Mouse (Mus musculus) left cerebral cortex, postnatal 14 days (tissue): Measurements from ENCODE around the gene Atad3a. TPM values are rescaled to one million over a fixed set of nuclear protein-coding genes. Genes with fewer than 3 reads are reported as not detected.
"Not testable (repeated sequence)": the region's sequence is repeated elsewhere in the genome, so short reads cannot be mapped to it uniquely, and the experiment has no call there.

ENCODE experiments used
- DNase-seq, 2 experiments: peaks; one replicate each; pipeline ENCODE4 v3.0.0; 2021 to 2022; ENCODE audit warnings: low spot score in 2 of 2, mixed read lengths in 1 of 2
- intact Hi-C: fragments of 180-260 bp; cut with DNase I; formaldehyde crosslinking; loops from one replicate; pipeline ENCODE4 v1.15.1; 2025
- total RNA-seq, 2 experiments: library from RNA; stranded (reverse); gene quantifications; 2 replicates each; pipeline ENCODE4 v1.2.3; 2021

Gene Atad3a
- total RNA-seq, 2 experiments from 2014 or later: 52.3 to 53.2 TPM

GRCm38 (mm10) chr4:155744474-155744873, 16.4 kb downstream of the Atad3a start:
- no peak for DNase-seq
- intact Hi-C loops: no loop called here

GRCm38 (mm10) chr4:155742684-155743083, 18.2 kb downstream of the Atad3a start:
- no peak for DNase-seq
- intact Hi-C loops: no loop called here

- intact Hi-C loops, DNase-seq: not testable (repeated sequence)
These were observed 20.2 kb downstream of the Atad3a start for GRCm38 (mm10) chr4:155740681-155741080.

GRCm38 (mm10) chr4:155739741-155740636, 20.9 kb downstream of the Atad3a start:
- intact Hi-C loops: no loop called here
- no peak for DNase-seq

- intact Hi-C loops: no loop called here
- DNase-seq: no peak
These were observed 21.7 kb downstream of the Atad3a start for GRCm38 (mm10) chr4:155739152-155739551.

- DNase-seq: peak; percentile 60 to 76
- intact Hi-C loops: no loop called here
These were observed 22.6 kb downstream of the Atad3a start for GRCm38 (mm10) chr4:155738262-155738661.

GRCm38 (mm10) chr4:155736421-155736820, 24.5 kb downstream of the Atad3a start:
- intact Hi-C loops: no loop called here
- no peak for DNase-seq

GRCm38 (mm10) chr4:155735788-155736187, 25.1 kb downstream of the Atad3a start:
- no peak for DNase-seq
- intact Hi-C loops: no loop called here

- intact Hi-C loops: no loop called here
- DNase-seq: peak; percentile 30 to 32
These were observed 25.8 kb downstream of the Atad3a start for GRCm38 (mm10) chr4:155734951-155735702.

GRCm38 (mm10) chr4:155734350-155734941, 26.4 kb downstream of the Atad3a start, which contains the start of gene Tmem240:
Gene Tmem240 (plus strand): TSS chr4:155734800.
- DNase-seq: peak; percentile 87 to 90
- intact Hi-C loops: no loop called here

- intact Hi-C loops: no loop called here
- no peak for DNase-seq
These were observed 27.6 kb downstream of the Atad3a start for GRCm38 (mm10) chr4:155733267-155733666.

- intact Hi-C loops: no loop called here
- no peak for DNase-seq
These were observed 32.9 kb downstream of the Atad3a start for GRCm38 (mm10) chr4:155727993-155728392.

- peak in 1 of 2 experiments; percentile 39 for DNase-seq
- intact Hi-C loops: no loop called here
These were observed 39.2 kb downstream of the Atad3a start for GRCm38 (mm10) chr4:155721668-155722083.

- intact Hi-C loops: no loop called here
- no peak for DNase-seq
These were observed 50.2 kb downstream of the Atad3a start for GRCm38 (mm10) chr4:155710521-155711252.

GRCm38 (mm10) chr4:155708988-155709387, 51.9 kb downstream of the Atad3a start:
- DNase-seq: peak in 1 of 2 experiments; percentile 54
- intact Hi-C loops: loop anchor here (5.0 kb wide), 1 partner anchor 42 kb away; the partner anchor contains the start of gene Mib2

GRCm38 (mm10) chr4:155708582-155708981, 52.3 kb downstream of the Atad3a start:
- intact Hi-C loops: loop anchor here (5.0 kb wide), 1 partner anchor 41 kb away; the partner anchor contains the start of gene Mib2
- DNase-seq: no peak

- intact Hi-C loops: loop anchor here (5.0 kb wide), 1 partner anchor 38 kb away; the partner anchor contains the start of gene Mib2
- no peak for DNase-seq
These were observed 55.3 kb downstream of the Atad3a start for GRCm38 (mm10) chr4:155705592-155705929.

- intact Hi-C loops: loop anchor here (5.0 kb wide), 2 partner anchors 38 to 78 kb away; partner anchors contain the start of gene Mib2
These were observed 55.9 kb downstream of the Atad3a start, which contains the start of gene Ssu72 for GRCm38 (mm10) chr4:155704721-155705591. Gene Ssu72 (plus strand): TSS chr4:155704800.

More at GRCm38 (mm10) chr4:155704721-155705591, 55.9 kb downstream of the Atad3a start, which contains the start of gene Ssu72:
- DNase-seq: peak; percentile 92 to 95
